Mouse (Mus musculus) heart, embryonic 11.5 days (tissue): ENCODE measurements around the gene Plvap. TPM values are rescaled to one million over a fixed set of nuclear protein-coding genes. Genes with fewer than 3 reads are reported as not detected.
A peak's percentile ranks its signal among the peaks of the same experiment; 100 is the strongest.
"Not testable (repeated sequence)": the region's sequence is repeated elsewhere in the genome, so short reads cannot be mapped to it uniquely, and the experiment has no call there.

Experiments
- ATAC-seq: fragments of 200-750 bp; cut with Nextera tagmentation; replicated peaks from 2 replicates; pipeline ENCODE4 v1.8.0; 2017; ENCODE audit warnings: moderate library complexity; ENCODE audit not compliant: insufficient number of reproducible peaks, low FRiP score, low TSS enrichment
- H3K27ac ChIP-seq: fragments of 300-500 bp; sonication (generic); 2 replicates; pipeline ENCODE4 v1.5.1; 2014; ENCODE audit warnings: mild to moderate bottlenecking, low read depth, low read length
- H3K27me3 ChIP-seq: fragments of 300-500 bp; sonication (generic); 2 replicates; pipeline ENCODE4 v1.6.1; 2014; ENCODE audit warnings: mild to moderate bottlenecking, low read length, mixed read lengths; ENCODE audit not compliant: control insufficient read depth, insufficient read depth
- H3K36me3 ChIP-seq: fragments of 300-500 bp; sonication (generic); 2 replicates; pipeline ENCODE4 v1.6.1; 2014; ENCODE audit warnings: mild to moderate bottlenecking, low read length, moderate library complexity, mixed read lengths; ENCODE audit not compliant: control insufficient read depth, insufficient read depth
- H3K4me1 ChIP-seq: fragments of 300-500 bp; sonication (generic); 2 replicates; pipeline ENCODE4 v1.6.1; 2014; ENCODE audit warnings: low read length; ENCODE audit not compliant: control insufficient read depth, insufficient read depth
- H3K4me2 ChIP-seq: fragments of 300-500 bp; sonication (generic); 2 replicates; pipeline ENCODE4 v1.6.1; 2014; ENCODE audit warnings: mild to moderate bottlenecking, moderate library complexity
- H3K4me3 ChIP-seq: fragments of 300-500 bp; sonication (generic); 2 replicates; pipeline ENCODE4 v1.5.1; 2014; ENCODE audit warnings: low read depth, low read length
- H3K9ac ChIP-seq: fragments of 300-500 bp; sonication (generic); 2 replicates; pipeline ENCODE4 v1.6.1; 2014; ENCODE audit warnings: mild to moderate bottlenecking, low read depth, low read length, moderate library complexity
- H3K9me3 ChIP-seq: fragments of 300-500 bp; sonication (generic); replicated peaks from 2 replicates; pipeline ENCODE4 v1.6.1; 2016; ENCODE audit warnings: low read length; ENCODE audit not compliant: control insufficient read depth
- WGBS: fragments of 180-500 bp; shearing (Covaris S2); extraction: QIAGEN DNeasy Blood & Tissue Kit; methylation state at CpG from one replicate; pipeline ENCODE4 v1.1.7; 2014; ENCODE audit not compliant: insufficient replicate concordance; 5-methylcytosine and 5-hydroxymethylcytosine counted together
- polyA plus RNA-seq: library from polyadenylated mRNA; unstranded; fragments of >200 nt; fragmentation: Nextera tagmentation; extraction: Ambion mirVana; gene quantifications from 2 replicates; pipeline ENCODE4 v1.2.1, GENCODE M21; 2014

The Plvap gene
- polyA plus RNA-seq, 1 experiment from 2014 or later = 148 TPM

- not testable (repeated sequence) for H3K4me2 ChIP-seq, H3K36me3 ChIP-seq, H3K9me3 ChIP-seq, H3K9ac ChIP-seq, H3K27ac ChIP-seq, H3K27me3 ChIP-seq, ATAC-seq, H3K4me3 ChIP-seq
- WGBS = 54% methylated on average over 5 of the region's 12 CpGs
- peaks cover 15% of the 10 kb centered on the region for H3K4me1 ChIP-seq
These were observed 19.3 kb upstream of the Plvap start for GRCm38 (mm10) chr8:71530735-71531467.

- H3K4me3 ChIP-seq = no peak overlapping the region
- peaks cover 19% of the 10 kb centered on the region for H3K4me1 ChIP-seq
- 64% methylated on average over 11 of the region's 11 CpGs for WGBS
- ATAC-seq = peak; percentile 75; the same call in 1 of the 2 replicates
- H3K27me3 ChIP-seq = peaks cover 12% of the 10 kb centered on the region
- H3K36me3 ChIP-seq = no peaks in the 10 kb centered on the region
- no peak overlapping the region for H3K9ac ChIP-seq
- H3K9me3 ChIP-seq = no peaks in the 10 kb centered on the region
- H3K27ac ChIP-seq = peak overlapping the region; percentile 89
- no peak overlapping the region for H3K4me2 ChIP-seq
These were observed 17.0 kb upstream of the Plvap start for GRCm38 (mm10) chr8:71528362-71529073.

- Histone ChIP-seq H3K36me3 (no peaks in the 10 kb centered on the region), H3K9me3 (no peaks in the 10 kb centered on the region), H3K4me3 (no peak overlapping the region), H3K9ac (no peak overlapping the region), H3K4me2 (no peak overlapping the region; the same call in 1 of the 2 replicates), H3K27ac (peak overlapping the region; percentile 75), H3K27me3 (peaks cover 12% of the 10 kb centered on the region), H3K4me1 (peaks cover 19% of the 10 kb centered on the region)
- ATAC-seq = no peak; the same call in 1 of the 2 replicates
- 33% methylated on average over 3 of the region's 3 CpGs for WGBS
These were observed 15.8 kb upstream of the Plvap start for GRCm38 (mm10) chr8:71527162-71527870.

GRCm38 (mm10) chr8:71526272-71526671, 14.7 kb upstream of the Plvap start:
- peak overlapping the region; percentile 75 for H3K27ac ChIP-seq
- no peak overlapping the region for H3K4me3 ChIP-seq
- peak overlapping the region; percentile 32 for H3K4me2 ChIP-seq
- H3K36me3 ChIP-seq = no peaks in the 10 kb centered on the region
- H3K9me3 ChIP-seq = no peaks in the 10 kb centered on the region
- no peak for ATAC-seq
- H3K4me1 ChIP-seq = peaks cover 22% of the 10 kb centered on the region
- 5% methylated on average over 6 of the region's 6 CpGs for WGBS
- H3K27me3 ChIP-seq = peaks cover 12% of the 10 kb centered on the region
- no peak overlapping the region for H3K9ac ChIP-seq

- H3K4me1 ChIP-seq = peaks cover 22% of the 10 kb centered on the region
- H3K27me3 ChIP-seq = peaks cover 12% of the 10 kb centered on the region
- H3K9me3 ChIP-seq = no peaks in the 10 kb centered on the region
- peak within 1 kb of the TSS; percentile 2; the same call in 1 of the 2 replicates for H3K9ac ChIP-seq
- H3K27ac ChIP-seq = peak within 1 kb of the TSS; percentile 75
- no peaks in the 10 kb centered on the region for H3K36me3 ChIP-seq
- WGBS = 7% methylated on average over 46 of the region's 46 CpGs
- H3K4me3 ChIP-seq = peak within 1 kb of the TSS; percentile 20
- peak within 1 kb of the TSS; percentile 55 for H3K4me2 ChIP-seq
- ATAC-seq = no peak
These were observed 13.9 kb upstream of the Plvap start, which contains the start of gene Ccdc194 for GRCm38 (mm10) chr8:71525226-71526050. Gene Ccdc194 (minus strand): TSS chr8:71525711.

GRCm38 (mm10) chr8:71521634-71522033, 10.1 kb upstream of the Plvap start:
- peaks cover 12% of the 10 kb centered on the region for H3K27me3 ChIP-seq
- ATAC-seq = peak; percentile 68; the same call in 1 of the 2 replicates
- H3K27ac ChIP-seq = no peak overlapping the region
- H3K36me3 ChIP-seq = no peaks in the 10 kb centered on the region
- 6% methylated on average over 17 of the region's 17 CpGs for WGBS
- H3K9me3 ChIP-seq = no peaks in the 10 kb centered on the region
- no peak overlapping the region for H3K9ac ChIP-seq
- H3K4me2 ChIP-seq = peak overlapping the region; percentile 24
- H3K4me3 ChIP-seq = no peak overlapping the region
- peaks cover 14% of the 10 kb centered on the region for H3K4me1 ChIP-seq

GRCm38 (mm10) chr8:71519037-71519825, 7.7 kb upstream of the Plvap start:
- H3K27me3 ChIP-seq, H3K9ac ChIP-seq, H3K4me1 ChIP-seq, H3K4me2 ChIP-seq, ATAC-seq, H3K36me3 ChIP-seq, H3K4me3 ChIP-seq, H3K27ac ChIP-seq, H3K9me3 ChIP-seq: not testable (repeated sequence)
- 32% methylated on average over 9 of the region's 10 CpGs for WGBS
